Mouse (Mus musculus): ENCODE results near the gene Olfr1242. TPM values are rescaled to one million over a fixed set of nuclear protein-coding genes. Genes with fewer than 3 reads are reported as not detected.

The Olfr1242 gene
- polyA plus RNA-seq (2014; fragmentation: Nextera tagmentation; extraction: Ambion mirVana): not detected in 2 replicates

DNA sequence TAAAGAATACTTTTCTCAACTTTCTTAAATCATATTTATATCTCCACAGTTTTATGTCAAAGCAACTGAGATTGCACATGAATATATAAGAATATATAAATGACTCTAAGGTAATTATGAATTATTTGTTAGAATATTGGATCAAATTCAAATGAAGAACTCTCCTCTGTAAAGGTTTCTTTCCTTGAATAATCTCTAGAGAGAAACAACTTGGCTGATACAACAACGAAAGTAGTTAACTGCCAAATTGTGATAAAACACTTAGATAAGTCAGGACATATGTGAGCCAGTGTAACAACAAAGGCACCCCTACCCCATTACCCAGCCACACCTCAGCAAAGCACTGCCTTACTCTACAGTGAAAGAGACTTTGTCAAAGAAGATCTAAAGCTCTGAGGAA is at the start of gene Olfr1242:
Olfr1242 (minus strand) TSS at position 101 of the 400 bp plus-strand sequence.
- Histone ChIP-seq H3K27ac (ENCODE audit: low read length) (no peak within 1 kb of the TSS), H3K4me3 (ENCODE audit: low read depth, low read length) (no peak within 1 kb of the TSS), H3K27me3 (ENCODE audit: control insufficient read depth, insufficient read depth, low read length) (no peaks in the 10 kb centered on the region), H3K4me2 (replicated peaks; ENCODE audit: low read depth, low read length) (no peak within 1 kb of the TSS), H3K9me3 (ENCODE audit: control insufficient read depth, low read depth, low read length) (no peaks in the 10 kb centered on the region), H3K36me3 (ENCODE audit: control insufficient read depth, insufficient read depth, low read length) (no peaks in the 10 kb centered on the region), H3K4me1 (ENCODE audit: control insufficient read depth, insufficient read depth, low read length) (no peaks in the 10 kb centered on the region), H3K9ac (replicated peaks; ENCODE audit: low read depth, low read length) (no peak within 1 kb of the TSS)
- 63% methylated on average over 1 of the region's 1 CpGs for WGBS
- no peak for ATAC-seq (ENCODE audit: insufficient number of reproducible peaks, insufficient read depth, low FRiP score, low read depth)

DNA sequence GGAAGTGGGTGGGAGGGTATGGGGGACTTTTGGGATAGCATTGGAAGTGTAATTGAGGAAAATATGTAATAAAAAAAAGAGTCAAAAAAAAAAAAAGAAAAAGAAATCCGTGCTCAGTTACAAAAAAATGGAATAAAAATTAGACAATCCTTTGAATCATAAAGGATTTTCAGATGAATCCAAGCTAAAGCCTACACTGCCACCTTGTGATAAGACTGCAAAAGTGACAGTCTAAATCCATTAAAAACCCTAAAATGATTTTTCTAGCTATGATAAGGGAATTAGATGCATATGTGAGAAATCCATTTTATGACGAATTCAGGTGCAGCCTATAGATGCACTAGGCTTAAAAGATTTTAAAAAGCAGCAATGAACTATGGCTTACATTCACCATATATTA is 46.4 kb upstream of the Olfr1242 start:
- no peaks in the 10 kb centered on the region for H3K36me3 ChIP-seq (ENCODE audit: control insufficient read depth, insufficient read depth, low read length)
- no peak overlapping the region for H3K4me2 ChIP-seq (replicated peaks; ENCODE audit: low read depth, low read length)
- ATAC-seq (ENCODE audit: insufficient number of reproducible peaks, insufficient read depth, low FRiP score, low read depth): no peak
- H3K27me3 ChIP-seq (ENCODE audit: control insufficient read depth, insufficient read depth, low read length): no peaks in the 10 kb centered on the region
- no peak overlapping the region for H3K4me3 ChIP-seq (ENCODE audit: low read depth, low read length)
- no peaks in the 10 kb centered on the region for H3K9me3 ChIP-seq (ENCODE audit: control insufficient read depth, low read depth, low read length)
- no peaks in the 10 kb centered on the region for H3K4me1 ChIP-seq (ENCODE audit: control insufficient read depth, insufficient read depth, low read length)
- 54% methylated on average over 2 of the region's 2 CpGs for WGBS
- H3K27ac ChIP-seq (ENCODE audit: low read length): no peak overlapping the region
- no peak overlapping the region for H3K9ac ChIP-seq (replicated peaks; ENCODE audit: low read depth, low read length)

DNA sequence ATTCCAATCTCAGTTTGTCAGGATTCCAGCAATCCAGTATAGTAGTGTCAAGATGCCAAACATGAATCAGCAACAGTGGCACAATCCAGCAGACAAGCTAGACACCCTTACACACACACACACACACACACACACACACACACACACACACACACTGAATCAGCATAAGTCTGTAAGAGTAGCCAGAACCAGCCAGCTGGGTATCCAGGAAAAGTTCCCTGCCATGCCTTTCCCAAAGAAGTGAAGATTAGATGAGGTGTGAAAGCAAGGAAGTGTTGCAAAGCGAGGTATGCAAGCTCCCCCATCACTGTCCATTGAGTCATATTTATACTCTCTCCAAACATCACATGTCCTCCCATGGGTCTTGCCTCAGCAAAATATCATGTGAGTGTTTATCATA is 41.8 kb upstream of the Olfr1242 start:
- 48% methylated on average over 1 of the region's 1 CpGs for WGBS
- no peak overlapping the region for H3K9ac ChIP-seq (replicated peaks; ENCODE audit: low read depth, low read length)
- no peak overlapping the region for H3K4me2 ChIP-seq (replicated peaks; ENCODE audit: low read depth, low read length)
- H3K9me3 ChIP-seq (ENCODE audit: control insufficient read depth, low read depth, low read length): no peaks in the 10 kb centered on the region
- H3K36me3 ChIP-seq (ENCODE audit: control insufficient read depth, insufficient read depth, low read length): no peaks in the 10 kb centered on the region
- no peak overlapping the region for H3K27ac ChIP-seq (ENCODE audit: low read length)
- H3K4me3 ChIP-seq (ENCODE audit: low read depth, low read length): no peak overlapping the region
- H3K4me1 ChIP-seq (ENCODE audit: control insufficient read depth, insufficient read depth, low read length): no peaks in the 10 kb centered on the region
- no peaks in the 10 kb centered on the region for H3K27me3 ChIP-seq (ENCODE audit: control insufficient read depth, insufficient read depth, low read length)
- ATAC-seq (ENCODE audit: insufficient number of reproducible peaks, insufficient read depth, low FRiP score, low read depth): no peak

GRCm38 (mm10) chr2:89531387-89531786 is 33.3 kb upstream of the Olfr1242 start, which contains the start of gene Olfr1243:
Olfr1243 (minus strand) TSS chr2:89531487.
- no peaks in the 10 kb centered on the region for H3K36me3 ChIP-seq (ENCODE audit: control insufficient read depth, insufficient read depth, low read length)
- H3K9ac ChIP-seq (replicated peaks; ENCODE audit: low read depth, low read length): no peak within 1 kb of the TSS
- no peaks in the 10 kb centered on the region for H3K4me1 ChIP-seq (ENCODE audit: control insufficient read depth, insufficient read depth, low read length)
- 79% methylated on average over 1 of the region's 1 CpGs for WGBS
- no peak within 1 kb of the TSS for H3K4me2 ChIP-seq (replicated peaks; ENCODE audit: low read depth, low read length)
- H3K9me3 ChIP-seq (ENCODE audit: control insufficient read depth, low read depth, low read length): no peaks in the 10 kb centered on the region
- H3K27me3 ChIP-seq (ENCODE audit: control insufficient read depth, insufficient read depth, low read length): no peaks in the 10 kb centered on the region
- ATAC-seq (ENCODE audit: insufficient number of reproducible peaks, insufficient read depth, low FRiP score, low read depth): no peak
- H3K27ac ChIP-seq (ENCODE audit: low read length): no peak within 1 kb of the TSS
- H3K4me3 ChIP-seq (ENCODE audit: low read depth, low read length): no peak within 1 kb of the TSS

DNA sequence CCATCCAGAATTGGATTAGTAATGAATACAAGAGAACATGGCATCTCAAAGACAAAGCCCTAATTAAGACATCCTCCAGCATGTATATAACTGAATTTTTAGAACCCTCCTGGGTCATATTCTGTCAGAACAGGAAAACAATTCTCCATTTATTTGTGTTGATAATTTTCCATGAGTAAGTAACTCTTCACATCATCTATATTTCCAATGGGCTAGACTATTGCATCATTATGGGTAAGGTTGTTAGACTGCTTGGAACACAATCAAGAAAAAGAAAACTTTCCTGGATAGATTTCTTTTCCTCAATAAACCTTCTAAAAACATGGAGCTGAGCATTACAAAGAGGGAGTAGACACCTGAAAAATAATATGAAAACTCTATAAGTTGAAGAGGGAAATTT is 11.1 kb downstream of the Olfr1242 start, which contains the start of gene Olfr1241:
Olfr1241 (minus strand) TSS at position 101 of the 400 bp plus-strand sequence.
- no peaks in the 10 kb centered on the region for H3K9me3 ChIP-seq (ENCODE audit: control insufficient read depth, low read depth, low read length)
- no peaks in the 10 kb centered on the region for H3K4me1 ChIP-seq (ENCODE audit: control insufficient read depth, insufficient read depth, low read length)
- H3K9ac ChIP-seq (replicated peaks; ENCODE audit: low read depth, low read length): no peak within 1 kb of the TSS
- no peak within 1 kb of the TSS for H3K4me2 ChIP-seq (replicated peaks; ENCODE audit: low read depth, low read length)
- no peak for ATAC-seq (ENCODE audit: insufficient number of reproducible peaks, insufficient read depth, low FRiP score, low read depth)
- no peak within 1 kb of the TSS for H3K4me3 ChIP-seq (ENCODE audit: low read depth, low read length)
- H3K27me3 ChIP-seq (ENCODE audit: control insufficient read depth, insufficient read depth, low read length): no peaks in the 10 kb centered on the region
- H3K36me3 ChIP-seq (ENCODE audit: control insufficient read depth, insufficient read depth, low read length): no peaks in the 10 kb centered on the region
- H3K27ac ChIP-seq (ENCODE audit: low read length): no peak within 1 kb of the TSS

DNA sequence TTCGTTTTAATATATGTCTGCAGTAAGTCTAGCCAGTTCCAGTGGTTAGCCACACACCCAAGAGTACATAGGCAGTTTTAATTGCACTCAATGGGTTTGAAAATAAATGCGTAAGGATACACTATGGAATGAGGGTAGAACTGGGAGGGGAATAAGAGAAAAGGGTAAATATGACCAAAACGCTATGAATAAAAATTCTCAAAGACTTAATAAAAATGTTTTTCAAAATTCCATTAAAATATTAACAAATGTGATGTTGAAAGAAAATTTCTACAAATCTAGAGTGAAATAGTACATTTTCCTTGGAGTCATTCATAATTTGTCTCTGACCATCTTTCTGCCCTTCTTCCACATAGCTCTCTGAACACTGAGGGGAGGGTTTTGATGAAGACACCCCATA is 55.2 kb downstream of the Olfr1242 start, which contains the start of gene Olfr1240:
Olfr1240 (minus strand) TSS at position 101 of the 400 bp plus-strand sequence.
- Histone ChIP-seq H3K4me1 (ENCODE audit: control insufficient read depth, insufficient read depth, low read length) (no peaks in the 10 kb centered on the region), H3K9me3 (ENCODE audit: control insufficient read depth, low read depth, low read length) (no peaks in the 10 kb centered on the region), H3K4me3 (ENCODE audit: low read depth, low read length) (no peak within 1 kb of the TSS), H3K4me2 (replicated peaks; ENCODE audit: low read depth, low read length) (no peak within 1 kb of the TSS), H3K27ac (ENCODE audit: low read length) (no peak within 1 kb of the TSS), H3K36me3 (ENCODE audit: control insufficient read depth, insufficient read depth, low read length) (no peaks in the 10 kb centered on the region), H3K9ac (replicated peaks; ENCODE audit: low read depth, low read length) (no peak within 1 kb of the TSS), H3K27me3 (ENCODE audit: control insufficient read depth, insufficient read depth, low read length) (no peaks in the 10 kb centered on the region)
- WGBS: 82% methylated on average over 3 of the region's 3 CpGs
- ATAC-seq (ENCODE audit: insufficient number of reproducible peaks, insufficient read depth, low FRiP score, low read depth): no peak

Other genes with a start within 250 kb of the Olfr1242 start
- gene Olfr1228, start 244.3 kb downstream of the Olfr1242 start, polyA plus RNA-seq (2014; fragmentation: Nextera tagmentation; extraction: Ambion mirVana): not detected in 2 replicates
- not detected in 2 replicates for gene Olfr1229, start 210.3 kb downstream of the Olfr1242 start, polyA plus RNA-seq (2014; fragmentation: Nextera tagmentation; extraction: Ambion mirVana)
- not detected in 2 replicates for gene Olfr1230, start 201.1 kb downstream of the Olfr1242 start, polyA plus RNA-seq (2014; fragmentation: Nextera tagmentation; extraction: Ambion mirVana)
- not detected in 2 replicates for gene Olfr1231, start 191.3 kb downstream of the Olfr1242 start, polyA plus RNA-seq (2014; fragmentation: Nextera tagmentation; extraction: Ambion mirVana)
- not detected in 2 replicates for gene Olfr1232, start 168.7 kb downstream of the Olfr1242 start, polyA plus RNA-seq (2014; fragmentation: Nextera tagmentation; extraction: Ambion mirVana)
- gene Olfr1233, start 155.9 kb downstream of the Olfr1242 start, polyA plus RNA-seq (2014; fragmentation: Nextera tagmentation; extraction: Ambion mirVana): not detected in 2 replicates
- gene Olfr1234, start 133.5 kb downstream of the Olfr1242 start, polyA plus RNA-seq (2014; fragmentation: Nextera tagmentation; extraction: Ambion mirVana): not detected in 2 replicates
- not detected in 2 replicates for gene Olfr1238, start 88.7 kb downstream of the Olfr1242 start, polyA plus RNA-seq (2014; fragmentation: Nextera tagmentation; extraction: Ambion mirVana)
- gene Olfr1239, start 77.9 kb downstream of the Olfr1242 start, polyA plus RNA-seq (2014; fragmentation: Nextera tagmentation; extraction: Ambion mirVana): not detected in 2 replicates
- gene Olfr1240, start 55.3 kb downstream of the Olfr1242 start, polyA plus RNA-seq (2014; fragmentation: Nextera tagmentation; extraction: Ambion mirVana): not detected in 2 replicates
- not detected in 2 replicates for gene Olfr1241, start 11.2 kb downstream of the Olfr1242 start, polyA plus RNA-seq (2014; fragmentation: Nextera tagmentation; extraction: Ambion mirVana)
- gene Olfr1243, start 33.2 kb upstream of the Olfr1242 start, polyA plus RNA-seq (2014; fragmentation: Nextera tagmentation; extraction: Ambion mirVana): not detected in 2 replicates
- gene Olfr1245, start 80.1 kb upstream of the Olfr1242 start, polyA plus RNA-seq (2014; fragmentation: Nextera tagmentation; extraction: Ambion mirVana): not detected in 2 replicates
- not detected in 2 replicates for gene Olfr1246, start 94.8 kb upstream of the Olfr1242 start, polyA plus RNA-seq (2014; fragmentation: Nextera tagmentation; extraction: Ambion mirVana)
- not detected in 2 replicates for gene Olfr1247, start 115.8 kb upstream of the Olfr1242 start, polyA plus RNA-seq (2014; fragmentation: Nextera tagmentation; extraction: Ambion mirVana)
- gene Olfr1248, start 119.9 kb upstream of the Olfr1242 start, polyA plus RNA-seq (2014; fragmentation: Nextera tagmentation; extraction: Ambion mirVana): not detected in 2 replicates
- gene Olfr1249, start 136.6 kb upstream of the Olfr1242 start, polyA plus RNA-seq (2014; fragmentation: Nextera tagmentation; extraction: Ambion mirVana): not detected in 2 replicates
- not detected in 2 replicates for gene Olfr1250, start 163.1 kb upstream of the Olfr1242 start, polyA plus RNA-seq (2014; fragmentation: Nextera tagmentation; extraction: Ambion mirVana)
- gene Olfr1251, start 173.6 kb upstream of the Olfr1242 start, polyA plus RNA-seq (2014; fragmentation: Nextera tagmentation; extraction: Ambion mirVana): not detected in 2 replicates
- gene Olfr1252, start 226.7 kb upstream of the Olfr1242 start, polyA plus RNA-seq (2014; fragmentation: Nextera tagmentation; extraction: Ambion mirVana): not detected in 2 replicates